Mouse (Mus musculus) brain, adult 10 weeks (tissue): Measurements from ENCODE around the gene Sult4a1. TPM values are rescaled to one million over a fixed set of nuclear protein-coding genes. Genes with fewer than 3 reads are reported as not detected.

Experiments
- polyA plus RNA-seq: library from polyadenylated mRNA; stranded (reverse); fragments of 350-450 nt; fragmentation: Illumina TruSeq; extraction: RNeasy Lipid Tissue Mini Kit (QIAGEN cat#74804); gene quantifications from one replicate; pipeline ENCODE4 v1.2.3, GENCODE M21; 2015; ENCODE audit warnings: low read depth, low replicate concordance

Sult4a1 gene
- polyA plus RNA-seq = 471 TPM

DNA sequence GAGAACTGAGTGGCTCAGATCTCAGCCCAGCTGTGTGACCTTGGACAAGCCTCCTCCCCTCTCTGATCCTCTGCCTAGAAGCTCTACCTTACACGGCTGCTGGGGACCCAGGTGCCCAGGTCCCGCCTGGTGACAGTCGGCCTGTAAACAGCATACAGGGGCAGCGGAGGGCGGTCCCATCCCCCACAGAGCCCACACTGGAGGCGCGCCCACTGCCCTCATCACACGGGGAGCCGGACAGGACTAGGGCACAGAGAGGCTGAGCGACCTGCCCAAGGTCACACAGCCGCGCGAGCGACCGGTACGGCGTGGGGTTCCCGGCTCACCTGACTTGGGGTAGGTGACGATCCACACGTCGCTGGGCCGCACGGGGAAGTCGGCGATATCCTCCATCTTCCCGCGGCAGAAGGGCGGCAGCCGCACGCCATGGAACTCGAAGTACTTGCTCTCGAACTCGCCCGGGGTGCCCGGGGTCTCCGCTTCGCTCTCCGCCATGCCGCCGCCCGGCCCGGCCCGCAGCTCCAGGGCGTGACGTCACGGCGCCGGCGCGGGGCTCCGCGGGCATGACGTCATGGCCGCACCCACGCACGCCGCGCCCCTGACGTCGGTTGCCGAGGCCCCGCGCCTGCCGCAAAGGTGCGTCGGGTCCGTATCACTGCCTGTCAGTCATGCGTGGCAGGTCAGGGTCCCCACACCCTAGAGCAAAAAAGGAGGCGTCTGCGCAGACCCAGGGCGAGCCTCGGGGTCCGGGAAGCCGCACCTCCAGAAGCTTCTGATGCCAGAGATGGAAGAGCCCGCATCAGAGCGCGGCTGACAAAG lies at the start of gene Sult4a1:
TSS of gene Sult4a1 (minus strand) at position 650 of the 819 bp plus-strand sequence.

DNA sequence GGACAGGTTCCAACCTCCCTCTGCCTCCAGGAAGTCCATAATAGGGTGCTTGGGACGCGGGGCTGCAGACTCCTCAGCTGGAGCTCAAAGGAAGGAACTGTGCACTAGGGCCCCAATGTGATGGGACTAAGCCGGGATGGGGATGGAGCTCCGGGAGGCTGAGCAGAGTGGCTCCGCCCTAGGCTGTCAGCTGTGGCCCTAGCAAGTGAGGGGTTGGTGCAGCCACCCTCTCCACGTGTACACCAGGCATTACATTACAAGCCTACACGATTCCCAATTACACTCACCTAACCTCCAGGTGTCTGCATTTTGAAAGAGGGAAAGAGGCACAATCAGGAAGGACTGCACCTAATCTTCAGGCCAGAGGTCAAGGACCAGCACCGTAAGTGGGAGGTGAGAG lies 17.5 kb upstream of the Sult4a1 start, which contains the start of gene Pnpla5:
TSS of gene Pnpla5 (minus strand) at position 101 of the 400 bp plus-strand sequence.

DNA sequence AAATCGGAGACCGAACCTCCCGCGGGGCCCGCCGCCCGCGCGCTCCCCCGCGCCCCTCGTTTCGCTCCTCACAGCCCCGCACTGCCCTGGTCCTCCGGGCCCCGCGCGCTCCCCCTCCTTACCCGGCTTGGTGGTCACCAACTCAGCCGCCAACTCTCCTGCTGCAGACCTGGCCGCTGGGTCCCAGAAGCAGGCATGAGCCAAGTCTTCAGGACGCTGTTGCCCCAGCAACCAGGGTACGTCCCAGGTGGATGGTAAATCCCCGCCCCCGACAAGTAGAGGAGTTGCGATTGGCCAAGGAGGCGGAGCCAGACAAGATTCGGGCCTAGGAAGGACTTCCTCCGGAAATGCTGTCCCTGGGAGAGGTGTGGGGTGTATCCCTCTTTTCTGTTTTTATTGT lies 40.4 kb downstream of the Sult4a1 start, which contains the start of gene Efcab6:
TSS of gene Efcab6 (minus strand) at position 240 of the 400 bp plus-strand sequence.

Other genes with a start within 250 kb of the Sult4a1 start
- 7.1 TPM for gene Efcab6, start 40.4 kb downstream of the Sult4a1 start, polyA plus RNA-seq
- not detected for gene Pnpla5, start 17.4 kb upstream of the Sult4a1 start, polyA plus RNA-seq
- 6.8 TPM for gene Pnpla3, start 62.1 kb upstream of the Sult4a1 start, polyA plus RNA-seq
- 93.8 TPM for gene Samm50, start 86.5 kb upstream of the Sult4a1 start, polyA plus RNA-seq
- 16.0 TPM for gene Parvb, start 126.3 kb upstream of the Sult4a1 start, polyA plus RNA-seq
- gene Parvg, start 218.3 kb upstream of the Sult4a1 start, polyA plus RNA-seq = 5.5 TPM